8 mouse cellular contexts compared by ENCODE assay signal in genomic region chr13:42575725-42576426, GRCm38 (mm10).
DNase-seq lines count a peak whose midpoint lies in the region; ATAC-seq and TF ChIP-seq lines count a peak whose summit lies in the region.

No protein-coding gene starts in this region.

- DNase-seq in ES-CJ7 (ENCODE audit: low read depth, low spot score), result peak; percentile 81
- peak; percentile 84 for DNase-seq in adrenal gland, postnatal 10 days
- DNase-seq in embryo, embryonic 11 days, result peak; percentile 88
- DNase-seq in layer of hippocampus, adult 11-12 months (ENCODE audit: low spot score), result peak; percentile 88
- peak; percentile 85 for DNase-seq in lung, postnatal 0 days (ENCODE audit: low spot score)
- DNase-seq in right cerebral cortex, postnatal 25 days, result peak; percentile 79

- H3K4me3 ChIP-seq in lung, postnatal 0 days (ENCODE audit: low read depth, low read length), result no peak overlapping the region

- peak; percentile 30; the same call in 1 of the 2 replicates for ATAC-seq in granulocyte monocyte progenitor cell, adult 5-6 weeks (replicated peaks; ENCODE audit: poor library complexity, severe bottlenecking)
- peak; percentile 55; the same call in 1 of the 2 replicates for ATAC-seq in lung, postnatal 0 days
- no peak for ATAC-seq in inflammation-experienced regulatory T-cells, adult 6 months

- no peaks in the 10 kb centered on the region for H3K9me3 ChIP-seq in lung, postnatal 0 days (ENCODE audit: low read length)

- no peak overlapping the region for H3K9ac ChIP-seq in lung, postnatal 0 days (replicated peaks; ENCODE audit: low read depth)

- no peak for TF ChIP-seq EP300 in lung, postnatal 0 days (IDR thresholded peaks at IDR 0.05)

- H3K36me3 ChIP-seq in lung, postnatal 0 days (ENCODE audit: insufficient read depth, low read length), result no peaks in the 10 kb centered on the region

- TF ChIP-seq CTCF in lung, postnatal 0 days (IDR thresholded peaks at IDR 0.05), result peak; percentile 93

- H3K27ac ChIP-seq in lung, postnatal 0 days (ENCODE audit: low read length), result no peak overlapping the region

- H3K4me1 ChIP-seq in lung, postnatal 0 days (ENCODE audit: insufficient read depth, low read depth, low read length), result no peaks in the 10 kb centered on the region

- no peak overlapping the region for H3K4me2 ChIP-seq in lung, postnatal 0 days (replicated peaks; ENCODE audit: low read depth, low read length)

- H3K27me3 ChIP-seq in lung, postnatal 0 days (replicated peaks; ENCODE audit: insufficient read depth, low read length), result no peaks in the 10 kb centered on the region

- WGBS in lung, postnatal 0 days, result 29% methylated on average over 16 of the region's 16 CpGs
